Mouse (Mus musculus) right cerebral cortex, postnatal 14 days (tissue): ENCODE measurements around the gene Tsen54.
A peak's percentile ranks its signal among the peaks of the same experiment; 100 is the strongest.

ENCODE experiments used
- DNase-seq: peaks from one replicate; pipeline ENCODE4 v3.0.0; 2022

Gene Tsen54

GRCm38 (mm10) chr11:115805005-115805404 lies 9.5 kb upstream of the Tsen54 start:
- DNase-seq = no peak

GRCm38 (mm10) chr11:115806154-115806553 lies 8.4 kb upstream of the Tsen54 start:
- no peak for DNase-seq

GRCm38 (mm10) chr11:115807306-115807705 lies 7.2 kb upstream of the Tsen54 start:
- DNase-seq = no peak

GRCm38 (mm10) chr11:115807971-115808370 lies 6.6 kb upstream of the Tsen54 start:
- DNase-seq = no peak

- no peak for DNase-seq
These were observed 5.7 kb upstream of the Tsen54 start for GRCm38 (mm10) chr11:115808696-115809310.

- no peak for DNase-seq
These were observed 5.2 kb upstream of the Tsen54 start for GRCm38 (mm10) chr11:115809311-115809781.

- no peak for DNase-seq
These were observed 4.1 kb upstream of the Tsen54 start for GRCm38 (mm10) chr11:115810377-115810776.

GRCm38 (mm10) chr11:115811381-115812093 lies 3.0 kb upstream of the Tsen54 start:
- no peak for DNase-seq

- no peak for DNase-seq
These were observed 2.4 kb upstream of the Tsen54 start for GRCm38 (mm10) chr11:115812095-115812494.

- no peak for DNase-seq
These were observed 1.7 kb upstream of the Tsen54 start for GRCm38 (mm10) chr11:115812533-115813420.

- peak; percentile 89 for DNase-seq
These were observed 822 bp upstream of the Tsen54 start, which contains the start of gene Caskin2 for GRCm38 (mm10) chr11:115813507-115814296. Gene Caskin2 (minus strand): TSS chr11:115813639.

- DNase-seq = no peak
These were observed 2.8 kb downstream of the Tsen54 start for GRCm38 (mm10) chr11:115817331-115817730.

- DNase-seq = no peak
These were observed 5.5 kb downstream of the Tsen54 start for GRCm38 (mm10) chr11:115819915-115820623.

GRCm38 (mm10) chr11:115821001-115821400 lies 6.5 kb downstream of the Tsen54 start:
- DNase-seq = no peak

GRCm38 (mm10) chr11:115823774-115824740 lies 9.5 kb downstream of the Tsen54 start, which contains the start of gene Llgl2:
Gene Llgl2 (plus strand): TSS chr11:115824049.
- DNase-seq = peak; percentile 60

- no peak for DNase-seq
These were observed 10.3 kb downstream of the Tsen54 start for GRCm38 (mm10) chr11:115824813-115825212.

- no peak for DNase-seq
These were observed 12.0 kb downstream of the Tsen54 start for GRCm38 (mm10) chr11:115826487-115826886.

- no peak for DNase-seq
These were observed 13.1 kb downstream of the Tsen54 start for GRCm38 (mm10) chr11:115827624-115828023.

- DNase-seq = no peak
These were observed 14.5 kb downstream of the Tsen54 start for GRCm38 (mm10) chr11:115829036-115829435.

- no peak for DNase-seq
These were observed 16.2 kb downstream of the Tsen54 start for GRCm38 (mm10) chr11:115830550-115831325.
